Mouse (Mus musculus): ENCODE measurements at regions not wholly inside any gene's neighbourhood (a gene's known extent, or its start where the extent isn't known, plus 50 kb on each side); places are given as distances from the start of the nearest gene placed in this dataset.

- DNase-seq (ENCODE audit: low spot score): no peak
Measured at GRCm38 (mm10) chr13:46222031-46222430, 51.5 kb upstream of the Stmnd1 start.

DNA sequence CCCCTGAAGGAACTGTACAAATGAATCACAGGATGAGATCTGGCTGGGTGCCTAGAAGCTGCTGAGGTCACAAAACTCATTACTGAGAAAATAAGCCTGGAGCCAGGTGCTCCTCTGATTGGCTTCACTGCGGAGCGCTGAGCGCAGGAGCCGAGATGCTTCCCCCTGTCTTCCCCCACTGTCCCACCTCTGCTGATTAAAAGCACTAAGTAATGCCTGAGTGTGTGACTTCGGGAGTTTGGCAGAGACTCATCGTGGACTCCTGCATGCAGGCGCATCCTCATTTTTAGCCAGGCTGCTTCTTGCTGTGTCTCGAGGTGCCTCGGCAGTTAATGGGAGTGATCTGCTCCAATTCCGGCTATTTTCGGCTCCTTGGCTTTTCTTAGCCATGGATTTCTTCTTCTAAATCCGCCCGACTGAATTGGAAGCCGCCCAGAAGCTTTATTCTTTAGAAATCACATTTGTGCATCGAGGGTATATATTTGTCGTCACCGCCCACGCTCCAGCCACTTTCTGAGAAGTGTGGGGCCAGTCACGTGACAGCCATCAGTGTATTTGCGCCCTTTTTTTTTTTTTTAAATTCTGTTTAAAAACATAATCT lies 55.3 kb upstream of the Stmnd1 start:
- DNase-seq (ENCODE audit: low spot score): no peak

DNA sequence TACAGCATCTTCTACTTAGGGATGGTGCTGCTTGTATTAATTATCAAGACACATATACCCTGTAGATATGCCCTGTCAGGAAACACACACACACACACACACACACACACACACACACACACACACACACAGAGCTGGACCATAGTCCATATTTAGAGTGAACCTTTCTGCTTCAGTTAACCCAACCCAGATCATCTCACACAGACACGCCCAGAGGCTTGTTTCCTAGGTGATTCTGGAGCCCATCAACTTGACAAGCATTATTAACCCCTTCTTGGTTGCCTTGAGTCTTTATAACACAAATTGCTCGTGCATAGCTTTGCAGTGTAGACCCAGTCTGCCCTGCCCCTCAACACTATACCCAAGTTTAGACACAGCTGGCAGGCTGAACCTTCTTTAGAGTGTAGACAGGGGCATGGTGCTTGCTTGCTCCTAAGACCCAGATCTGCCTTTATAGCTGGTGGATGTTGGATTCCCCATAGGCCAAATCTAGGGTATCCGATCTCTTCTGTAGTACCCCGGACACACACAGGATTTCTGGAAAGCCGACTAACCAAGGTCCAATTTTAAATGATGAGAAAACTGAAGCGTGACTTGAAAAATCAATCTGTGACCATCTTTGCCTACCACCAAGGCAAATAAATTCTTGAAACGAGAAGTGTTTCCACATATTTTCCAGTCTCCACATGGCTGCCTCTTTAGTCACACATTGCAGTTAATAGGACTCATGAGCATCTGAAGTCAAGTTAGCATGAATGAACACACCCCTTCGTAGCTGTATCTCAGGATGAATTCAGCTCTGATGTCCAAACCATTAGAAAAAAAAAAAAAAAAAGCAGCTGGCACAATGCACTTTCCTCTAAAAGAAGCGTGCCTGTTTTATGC lies 56.3 kb upstream of the Stmnd1 start:
- DNase-seq (ENCODE audit: low spot score): no peak

GRCm38 (mm10) chr13:46203551-46203950 lies 70.0 kb upstream of the Stmnd1 start:
- DNase-seq (ENCODE audit: low spot score): no peak

- DNase-seq (ENCODE audit: low spot score): no peak
Measured at GRCm38 (mm10) chr13:46202586-46202985, 70.9 kb upstream of the Stmnd1 start.

DNA sequence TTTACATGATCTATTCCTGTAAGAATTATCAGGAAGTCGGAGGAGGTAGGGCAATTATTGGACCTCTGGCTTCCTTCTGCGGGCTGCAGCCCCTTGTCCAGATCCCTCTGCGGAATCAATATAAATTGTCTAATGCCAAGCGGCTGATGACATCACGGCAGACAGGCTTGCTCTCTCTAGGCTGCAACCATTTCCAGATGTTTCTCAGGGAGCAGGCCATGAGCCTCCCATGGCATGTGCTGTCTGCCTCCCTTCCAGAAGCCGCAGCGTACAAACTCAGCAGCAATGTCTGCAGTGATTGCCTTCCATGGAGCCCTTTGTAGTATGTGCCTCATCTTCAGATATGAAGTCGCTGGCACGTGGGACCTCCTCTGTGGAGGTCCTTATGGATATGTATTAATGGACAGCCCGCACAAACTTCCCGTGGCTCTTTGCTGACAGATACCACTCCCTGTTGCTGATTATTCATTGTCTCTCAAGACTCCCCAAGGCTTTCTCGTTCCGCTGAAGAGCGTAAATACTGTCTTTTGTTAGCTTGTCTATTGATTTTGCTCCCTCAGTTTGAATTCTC lies 72.4 kb upstream of the Stmnd1 start:
- no peak for DNase-seq (ENCODE audit: low spot score)

GRCm38 (mm10) chr13:46193131-46193530 lies 80.4 kb upstream of the Stmnd1 start:
- no peak for DNase-seq (ENCODE audit: low spot score)

DNA sequence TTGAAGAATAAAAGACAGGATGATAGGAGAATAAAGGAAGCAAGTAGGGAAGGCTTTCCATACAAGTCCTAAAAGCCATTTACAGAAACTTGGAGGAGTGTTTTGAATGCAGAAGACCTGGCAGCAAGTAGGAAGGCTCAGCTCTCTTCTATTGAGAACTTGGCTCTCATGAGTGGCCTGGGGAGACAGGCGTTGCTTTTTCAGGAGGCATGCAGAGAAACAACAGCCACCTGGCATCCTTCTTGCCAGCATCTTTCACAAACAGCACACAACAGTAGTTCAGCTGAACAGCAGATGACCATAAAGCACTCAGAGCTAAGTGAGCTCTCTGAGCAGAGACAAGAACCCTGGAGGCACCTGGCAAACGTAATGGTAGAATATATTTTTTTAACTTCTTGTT lies 83.8 kb upstream of the Stmnd1 start:
- no peak for DNase-seq (ENCODE audit: low spot score)

DNA sequence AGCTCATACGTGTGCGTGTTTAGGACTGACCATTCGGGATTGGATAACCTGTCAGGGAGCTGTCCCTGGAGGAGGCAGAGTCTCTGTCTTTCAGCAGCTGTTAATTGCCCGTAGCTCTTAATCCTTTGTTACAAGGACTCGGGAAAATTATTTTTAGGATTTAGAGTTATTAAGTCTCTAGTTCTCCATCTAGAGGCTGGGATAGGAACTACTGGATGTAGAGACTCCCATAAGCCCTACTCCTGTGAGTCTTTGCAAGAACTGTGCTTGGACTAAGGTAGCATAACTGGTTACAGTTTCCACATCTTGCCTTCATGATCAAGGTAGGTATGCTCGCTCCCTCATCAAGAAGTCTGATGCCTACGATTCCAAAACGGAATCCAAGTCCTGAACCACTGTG lies 90.7 kb upstream of the Stmnd1 start:
- no peak for DNase-seq (ENCODE audit: low spot score)

DNA sequence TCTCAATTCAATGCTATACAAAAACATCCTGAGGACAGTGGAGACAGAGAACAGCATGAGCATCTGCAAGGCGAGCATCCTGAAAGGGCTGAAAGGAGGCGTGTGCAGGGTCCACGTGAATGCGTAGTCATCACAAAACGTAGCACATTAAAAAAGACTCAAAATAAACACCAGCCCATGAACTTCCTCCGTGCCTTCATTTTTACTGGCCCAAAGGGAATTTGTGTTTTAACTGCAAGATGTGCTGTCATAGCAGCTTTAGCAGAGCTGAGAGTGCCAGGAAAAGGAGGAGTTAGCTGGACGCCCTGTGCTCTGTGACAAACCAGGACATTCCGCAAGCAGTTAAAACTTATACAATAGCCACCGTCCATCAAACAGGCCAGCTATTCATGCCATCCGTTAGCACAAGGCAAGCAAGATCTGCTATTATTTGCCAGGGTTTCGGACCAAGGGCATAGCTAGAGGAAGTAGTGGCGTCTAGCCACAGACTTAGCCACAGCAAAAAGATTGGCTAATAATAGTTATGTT lies 92.9 kb upstream of the Stmnd1 start:
- DNase-seq (ENCODE audit: low spot score): no peak

- no peak for DNase-seq (ENCODE audit: low spot score)
Measured at GRCm38 (mm10) chr13:46179916-46180315, 93.6 kb upstream of the Stmnd1 start.

DNA sequence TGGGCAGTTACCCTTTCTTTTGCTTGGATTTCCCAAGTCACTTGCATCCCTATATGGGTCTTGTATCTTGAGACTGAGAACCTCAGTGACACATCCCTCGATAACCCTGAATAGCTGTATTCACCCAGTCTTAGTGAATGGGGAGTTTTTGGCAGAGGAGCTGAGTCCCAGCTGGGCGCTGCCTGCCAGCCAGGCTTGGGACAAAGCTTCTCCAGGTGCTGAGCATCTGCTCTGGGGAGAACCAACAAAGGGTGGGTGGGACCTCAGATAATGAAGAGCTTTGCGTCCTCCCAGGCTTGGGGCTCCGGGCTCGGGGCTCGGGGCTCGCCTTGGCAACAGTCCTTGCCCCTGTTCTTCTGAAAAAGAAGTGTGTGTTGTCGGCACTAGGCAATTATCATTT lies 100.4 kb upstream of the Stmnd1 start:
- DNase-seq (ENCODE audit: low spot score): no peak

DNA sequence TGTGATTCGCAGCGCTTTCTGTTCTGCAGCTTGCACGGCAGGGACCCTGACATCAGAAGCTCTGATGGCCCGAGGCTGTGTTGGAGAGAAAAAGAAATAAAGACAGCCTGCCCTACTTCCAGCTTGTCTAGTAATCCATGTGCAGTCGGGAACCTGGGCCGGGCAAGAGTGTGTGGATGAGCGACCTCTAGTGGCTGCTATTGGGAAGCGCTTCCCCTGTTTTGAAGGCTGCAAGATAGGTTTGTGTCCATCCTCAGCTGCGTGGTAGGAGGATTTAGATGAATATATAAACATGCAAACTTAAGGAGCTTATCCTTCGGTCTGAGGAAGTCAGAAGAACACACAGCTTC lies 111.5 kb upstream of the Stmnd1 start:
- DNase-seq (ENCODE audit: low spot score): peak; percentile 29

DNA sequence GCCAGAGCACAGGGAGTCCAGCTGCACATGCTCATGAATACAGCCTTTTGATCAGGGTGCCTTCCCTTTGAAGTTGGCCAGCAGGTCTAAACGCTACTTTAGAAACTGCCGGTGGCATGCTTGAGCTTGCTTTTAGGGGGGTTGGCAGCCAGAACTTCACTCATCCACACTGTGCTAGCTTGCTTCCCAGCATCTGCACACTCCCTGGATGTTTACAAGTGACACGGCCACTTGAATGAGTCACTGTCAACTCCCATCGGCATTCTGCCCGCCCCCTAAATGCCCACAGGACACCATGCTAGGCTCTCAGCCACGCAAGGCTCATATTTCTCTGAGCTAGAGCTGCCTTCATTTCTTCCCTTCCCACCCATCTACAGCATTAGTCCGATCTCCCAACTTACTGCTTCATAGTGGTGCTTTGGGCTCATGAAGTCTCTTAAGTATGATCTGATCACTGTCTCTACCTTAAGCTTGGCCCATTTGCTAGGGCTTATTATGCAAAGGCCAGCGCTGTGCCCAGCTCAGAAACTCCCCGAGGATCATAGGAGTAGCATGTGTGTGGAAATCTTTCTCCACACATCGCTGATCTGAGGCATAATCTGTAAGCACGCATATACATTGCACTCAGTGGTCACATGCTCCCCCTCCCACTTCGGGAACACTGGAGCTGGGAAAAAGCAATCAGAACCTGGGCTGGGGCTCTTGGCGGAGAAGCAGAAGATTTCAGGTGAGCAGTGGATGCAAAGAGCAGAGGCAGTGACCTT lies 112.1 kb upstream of the Stmnd1 start:
- DNase-seq (ENCODE audit: low spot score): no peak

DNA sequence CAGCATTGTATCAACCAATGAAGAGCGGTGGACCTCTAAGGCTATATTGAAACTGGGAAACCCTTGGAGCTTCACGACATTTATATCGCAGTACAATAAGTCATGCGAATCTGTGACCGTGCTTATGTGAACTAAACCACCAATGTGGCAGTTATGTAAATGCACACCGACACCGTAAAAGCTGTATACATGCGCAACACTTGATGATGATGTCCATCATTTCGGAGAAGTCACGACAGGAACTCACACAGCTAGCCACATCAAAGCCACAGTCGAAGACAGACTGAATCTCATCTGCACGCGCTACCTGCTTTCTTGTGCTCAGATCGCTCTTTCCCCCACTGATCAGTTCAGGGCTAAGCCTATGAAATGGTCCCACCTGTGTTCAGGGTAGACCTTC lies 114.2 kb upstream of the Stmnd1 start:
- DNase-seq (ENCODE audit: low spot score): no peak

- no peak for DNase-seq (ENCODE audit: low spot score)
Measured at GRCm38 (mm10) chr13:46153282-46154260, 120.0 kb upstream of the Stmnd1 start.

- DNase-seq (ENCODE audit: low spot score): no peak
Measured at GRCm38 (mm10) chr13:46140006-46140405, 133.5 kb upstream of the Stmnd1 start.

DNA sequence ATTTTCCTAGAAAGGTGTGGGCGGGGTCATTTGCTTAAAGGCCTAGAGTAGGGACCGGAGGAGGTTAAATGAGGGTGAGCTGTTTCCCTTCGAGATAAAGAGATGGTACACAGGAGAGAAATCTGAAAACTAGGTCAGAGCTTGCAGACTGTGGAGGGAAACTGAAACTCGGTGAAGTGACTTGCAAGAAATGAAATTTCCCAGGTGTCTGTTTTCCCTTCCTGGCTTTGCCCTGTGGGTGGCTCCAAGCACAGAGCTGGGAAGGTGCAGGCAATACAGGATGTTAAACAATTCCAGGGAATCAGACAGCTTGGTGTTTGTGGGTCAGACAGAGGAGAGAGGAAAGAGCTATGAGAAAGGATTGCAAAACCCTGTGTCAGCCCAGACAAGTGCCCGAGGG lies 134.3 kb upstream of the Stmnd1 start:
- DNase-seq (ENCODE audit: low spot score): no peak

DNA sequence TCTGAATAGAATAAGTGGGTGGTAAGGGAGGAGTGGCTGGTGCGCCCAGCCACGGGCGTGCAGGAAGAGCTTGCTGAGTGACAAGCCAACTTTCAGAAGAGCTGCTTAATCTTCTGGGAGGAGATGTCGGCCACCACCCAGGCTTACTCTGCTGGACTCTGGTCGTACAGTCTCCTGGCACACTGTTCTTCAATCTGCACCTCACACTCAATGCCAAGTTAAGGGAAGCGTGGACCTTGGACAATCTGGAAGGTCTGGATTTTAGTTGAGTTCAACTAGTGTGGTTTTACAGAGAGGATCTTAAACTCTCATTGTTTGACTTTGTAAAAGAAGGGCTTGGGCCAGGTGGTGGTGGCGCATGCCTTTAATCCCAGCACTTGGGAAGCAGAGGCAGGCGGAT lies 138.1 kb upstream of the Stmnd1 start:
- no peak for DNase-seq (ENCODE audit: low spot score)

- no peak for DNase-seq (ENCODE audit: low spot score)
Measured at GRCm38 (mm10) chr13:46129236-46129855, 144.2 kb upstream of the Stmnd1 start.

DNA sequence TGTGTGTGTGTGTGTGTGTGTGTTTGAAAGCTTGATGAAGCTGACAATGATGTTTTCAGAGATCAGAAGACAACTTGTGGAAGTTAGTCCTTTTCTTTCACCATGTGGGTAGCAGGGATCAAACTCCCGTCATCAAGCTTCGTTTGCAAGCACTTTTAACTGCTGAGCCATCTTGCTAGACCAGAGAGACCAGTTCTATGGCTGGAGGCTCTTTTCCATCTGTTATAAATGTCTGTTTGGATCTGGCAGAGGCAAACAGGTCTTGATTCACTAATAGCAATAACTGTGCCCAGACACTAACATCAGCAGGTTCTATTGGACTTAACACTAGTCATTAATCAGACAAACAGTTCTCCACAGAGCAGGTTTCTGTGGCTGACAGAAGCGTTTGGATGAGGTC lies 150.1 kb upstream of the Stmnd1 start:
- DNase-seq (ENCODE audit: low spot score): no peak
